Mouse (Mus musculus): ENCODE data around the gene Ppp1r9a. TPM values are rescaled to one million over a fixed set of nuclear protein-coding genes. Genes with fewer than 3 reads are reported as not detected.

Ppp1r9a gene
- total and polyA plus RNA-seq, 3 experiments: 0.03 TPM; not detected in 2

- Histone ChIP-seq H3K36me3 (ENCODE audit: control insufficient read depth in 1 of 2, insufficient read depth in 2 of 2, low read length in 2 of 2) (no peaks in the 10 kb centered on the region), H3K79me2 (ENCODE audit: control insufficient read depth, insufficient read depth, low read length, poor library complexity) (no peaks in the 10 kb centered on the region), H3K4me3 (ENCODE audit: control insufficient read depth in 1 of 2, insufficient read depth in 1 of 2, low read depth in 2 of 2, low read length in 2 of 2) (no peak overlapping the region), H3K27ac (ENCODE audit: control insufficient read depth, low read depth, low read length) (no peak overlapping the region), H3K9me3 (replicated peaks; ENCODE audit: insufficient read depth, low read length) (no peaks in the 10 kb centered on the region), H3K4me1 (ENCODE audit: control insufficient read depth in 1 of 2, insufficient read depth in 2 of 2, low read length in 2 of 2) (no peaks in the 10 kb centered on the region), H3K27me3 (ENCODE audit: control insufficient read depth in 1 of 2, insufficient read depth in 2 of 2, low read length in 2 of 2) (peaks cover 6 to 7% of the 10 kb centered on the region in 2 experiments), H3K9ac (ENCODE audit: control insufficient read depth, low read depth, low read length, poor library complexity, severe bottlenecking) (no peak overlapping the region)
- peak; percentile 59; the same call in 1 of the 2 replicates for TF ChIP-seq MAFK (IDR thresholded peaks at IDR 0.05; ENCODE audit: borderline replicate concordance, low read depth, low read length)
- no peak for TF ChIP-seq MAX (IDR thresholded peaks at IDR 0.05; ENCODE audit: low read length)
- DNase-seq (ENCODE audit: low read depth, low spot score): no peak
Measured at GRCm38 (mm10) chr6:4962197-4962596, 59.5 kb downstream of the Ppp1r9a start.

- Histone ChIP-seq H3K36me3 (ENCODE audit: control insufficient read depth in 1 of 2, insufficient read depth in 2 of 2, low read length in 2 of 2) (no peaks in the 10 kb centered on the region), H3K4me1 (ENCODE audit: control insufficient read depth in 1 of 2, insufficient read depth in 2 of 2, low read length in 2 of 2) (no peaks in the 10 kb centered on the region), H3K79me2 (ENCODE audit: control insufficient read depth, insufficient read depth, low read length, poor library complexity) (no peaks in the 10 kb centered on the region), H3K9me3 (replicated peaks; ENCODE audit: insufficient read depth, low read length) (no peaks in the 10 kb centered on the region), H3K27ac (ENCODE audit: control insufficient read depth, low read depth, low read length) (no peak overlapping the region), H3K27me3 (ENCODE audit: control insufficient read depth in 1 of 2, insufficient read depth in 2 of 2, low read length in 2 of 2) (peaks cover 6% of the 10 kb centered on the region in 2 experiments), H3K4me3 (ENCODE audit: control insufficient read depth in 1 of 2, insufficient read depth in 1 of 2, low read depth in 2 of 2, low read length in 2 of 2) (no peak overlapping the region), H3K9ac (ENCODE audit: control insufficient read depth, low read depth, low read length, poor library complexity, severe bottlenecking) (no peak overlapping the region)
- DNase-seq (ENCODE audit: low read depth, low spot score): no peak
- no peak for TF ChIP-seq MAX (IDR thresholded peaks at IDR 0.05; ENCODE audit: low read length)
- no peak for TF ChIP-seq KAT2A (conservative IDR thresholded peaks at IDR 0.05; ENCODE audit: low read depth, low read length)
- TF ChIP-seq MXI1 (IDR thresholded peaks at IDR 0.05; ENCODE audit: low read depth, low read length): no peak
- no peak for TF ChIP-seq JUND (IDR thresholded peaks at IDR 0.05; ENCODE audit: low read depth, low read length)
- no peak for TF ChIP-seq ZMIZ1 (IDR thresholded peaks at IDR 0.05; ENCODE audit: low read depth, low read length)
- TF ChIP-seq GABPA (IDR thresholded peaks at IDR 0.05; ENCODE audit: low read depth, low read length): no peak
- TF ChIP-seq RAD21 (IDR thresholded peaks at IDR 0.05; ENCODE audit: low read depth, low read length): no peak
- TF ChIP-seq MYC (IDR thresholded peaks at IDR 0.05; ENCODE audit: low read depth, low read length): no peak
- no peak for TF ChIP-seq ELF1 (IDR thresholded peaks at IDR 0.05; ENCODE audit: low read depth, low read length)
- no peak for TF ChIP-seq TAL1 (IDR thresholded peaks at IDR 0.05; ENCODE audit: low read length)
- TF ChIP-seq E2F4 (IDR thresholded peaks at IDR 0.05; ENCODE audit: borderline replicate concordance, low read depth, low read length): no peak
- no peak for TF ChIP-seq GATA1 (IDR thresholded peaks at IDR 0.05; ENCODE audit: low read depth, low read length)
- no peak for TF ChIP-seq POLR2A (IDR thresholded peaks at IDR 0.05; ENCODE audit: control insufficient read depth in 1 of 2, insufficient read depth in 1 of 2, low read depth in 1 of 2, low read length in 2 of 2, poor library complexity in 1 of 2)
- no peak for TF ChIP-seq TBP (IDR thresholded peaks at IDR 0.05; ENCODE audit: low read depth, low read length)
- no peak for TF ChIP-seq BHLHE40 (IDR thresholded peaks at IDR 0.05; ENCODE audit: borderline replicate concordance, low read depth, low read length)
- no peak for TF ChIP-seq CHD1 (IDR thresholded peaks at IDR 0.05; ENCODE audit: low read depth, low read length)
- no peak for TF ChIP-seq MYB (IDR thresholded peaks at IDR 0.05; ENCODE audit: low read depth, low read length)
- TF ChIP-seq CTCF (IDR thresholded peaks at IDR 0.05 in 2 of 3, conservative IDR thresholded peaks at IDR 0.05 in 1 of 3; ENCODE audit: control insufficient read depth in 1 of 3, insufficient read depth in 1 of 3, low read depth in 2 of 3, low read length in 3 of 3, poor library complexity in 1 of 3, severe bottlenecking in 1 of 3): no peak
- no peak for TF ChIP-seq USF1 (IDR thresholded peaks at IDR 0.05; ENCODE audit: low read depth, low read length)
Measured at GRCm38 (mm10) chr6:4963049-4963448, 60.3 kb downstream of the Ppp1r9a start.
